Mouse (Mus musculus) cortical plate, adult 2 months (tissue): ENCODE results near the gene Cplx3. TPM values are rescaled to one million over a fixed set of nuclear protein-coding genes. Genes with fewer than 3 reads are reported as not detected.
A peak's percentile ranks its signal among the peaks of the same experiment; 100 is the strongest.

Experiments used
- H3K27ac ChIP-seq: fragments of 200-500 bp; 2 replicates; pipeline ENCODE4 v1.5.1; 2012; ENCODE audit warnings: low read length, control low read depth, inconsistent platforms; ENCODE audit not compliant: insufficient read depth
- H3K4me1 ChIP-seq: fragments of 200-500 bp; 2 replicates; pipeline ENCODE4 v1.6.1; 2011; ENCODE audit warnings: low read length; ENCODE audit not compliant: control insufficient read depth, insufficient read depth
- H3K4me3 ChIP-seq: fragments of 200-500 bp; 2 replicates; pipeline ENCODE4 v1.5.1; 2011; ENCODE audit warnings: mild to moderate bottlenecking, low read length, control low read depth; ENCODE audit not compliant: insufficient read depth
- CTCF ChIP-seq: fragments of 200-500 bp; IDR thresholded peaks from 2 replicates; pipeline ENCODE4 v1.5.1; 2011; ENCODE audit warnings: mild to moderate bottlenecking, control low read depth, low read length; ENCODE audit not compliant: insufficient read depth; ENCODE audit errors: extremely low read depth
- POLR2A ChIP-seq: fragments of 200-500 bp; IDR thresholded peaks from 2 replicates; pipeline ENCODE4 v1.6.1; 2011; ENCODE audit warnings: mild to moderate bottlenecking, low read length, control low read depth; ENCODE audit not compliant: insufficient read depth; ENCODE audit errors: extremely low read depth
- polyA plus RNA-seq: library from polyadenylated mRNA; depleted of rRNA; stranded (reverse); fragments of >200 nt; gene quantifications from 2 replicates; pipeline ENCODE4 v1.2.3, GENCODE M21; 2012

Cplx3 gene
- polyA plus RNA-seq, 1 experiment = 48.1 TPM

DNA sequence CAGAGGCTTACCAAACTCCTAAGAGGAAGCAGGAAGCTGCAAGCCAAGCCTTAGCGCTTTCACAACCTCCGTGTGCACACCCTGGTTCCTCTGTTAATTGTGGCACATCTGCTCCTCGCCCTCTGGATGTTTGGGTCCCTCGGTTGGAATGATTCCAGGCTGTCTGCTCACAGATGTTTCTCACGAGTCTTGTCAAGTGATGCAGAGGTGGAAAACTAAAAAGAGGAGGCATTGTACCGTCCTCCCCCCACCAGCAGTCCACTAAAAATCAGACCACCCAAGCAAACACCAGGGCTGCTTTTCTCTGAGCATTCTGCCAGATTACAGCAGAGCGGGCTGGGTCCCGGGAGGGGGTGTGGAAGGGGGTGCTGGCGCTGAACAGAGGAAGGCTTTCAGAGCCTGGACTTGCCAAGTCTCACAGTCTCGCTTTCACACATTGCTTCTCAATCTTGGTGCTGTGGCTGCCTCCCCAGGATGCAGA lies 40.3 kb downstream of the Cplx3 start:
- peaks cover 15% of the 10 kb centered on the region for H3K4me1 ChIP-seq
- no peak for TF ChIP-seq CTCF
- no peak for TF ChIP-seq POLR2A
- H3K27ac ChIP-seq = peak overlapping the region; percentile 48; the same call in 1 of the 2 replicates
- H3K4me3 ChIP-seq = no peak overlapping the region

DNA sequence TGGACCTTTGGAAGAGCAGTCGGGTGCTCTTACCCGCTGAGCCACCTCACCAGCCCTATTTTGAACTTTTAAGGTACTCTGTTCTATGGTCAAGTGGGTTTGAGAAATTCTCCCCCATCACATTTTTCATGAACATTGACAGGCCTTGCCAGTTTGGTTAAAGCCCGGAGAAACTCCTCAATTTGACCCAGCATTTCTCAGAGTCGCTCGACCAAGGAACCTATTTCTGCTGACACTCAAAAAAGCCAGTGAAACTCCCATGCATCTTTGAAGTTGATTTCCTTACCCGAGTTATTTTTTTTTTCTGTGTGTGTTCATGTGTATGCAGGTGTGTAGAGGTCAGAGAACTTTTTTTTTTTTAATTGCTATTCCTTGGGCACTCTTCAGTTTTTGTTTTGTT lies 41.5 kb downstream of the Cplx3 start:
- Histone ChIP-seq H3K27ac (no peak overlapping the region), H3K4me3 (no peak overlapping the region)
- TF ChIP-seq POLR2A (no peak), CTCF (no peak)

GRCm38 (mm10) chr9:57562896-57563372 lies 43.1 kb downstream of the Cplx3 start:
- H3K4me3 ChIP-seq = no peak overlapping the region
- H3K4me1 ChIP-seq = peaks cover 15% of the 10 kb centered on the region
- no peak overlapping the region for H3K27ac ChIP-seq
- TF ChIP-seq CTCF = no peak
- no peak for TF ChIP-seq POLR2A

More for the DNA sequence above, 41.5 kb downstream of the Cplx3 start:
- peaks cover 15% of the 10 kb centered on the region for H3K4me1 ChIP-seq

GRCm38 (mm10) chr9:57561711-57562099 lies 44.4 kb downstream of the Cplx3 start:
- no peak for TF ChIP-seq CTCF
- no peak for TF ChIP-seq POLR2A
- Histone ChIP-seq H3K4me1 (peaks cover 13% of the 10 kb centered on the region; the same call in 1 of the 2 replicates), H3K27ac (no peak overlapping the region), H3K4me3 (peak overlapping the region; percentile 59; the same call in 1 of the 2 replicates)

GRCm38 (mm10) chr9:57560861-57561710 lies 45.0 kb downstream of the Cplx3 start, which contains the start of gene Scamp2:
Scamp2 (plus strand) TSS chr9:57560943.
- H3K4me3 ChIP-seq = peak within 1 kb of the TSS; percentile 59
- H3K27ac ChIP-seq = peak within 1 kb of the TSS; percentile 69
- H3K4me1 ChIP-seq = peaks cover 9% of the 10 kb centered on the region; the same call in 1 of the 2 replicates
- no peak for TF ChIP-seq CTCF
- TF ChIP-seq POLR2A = peak; percentile 86

DNA sequence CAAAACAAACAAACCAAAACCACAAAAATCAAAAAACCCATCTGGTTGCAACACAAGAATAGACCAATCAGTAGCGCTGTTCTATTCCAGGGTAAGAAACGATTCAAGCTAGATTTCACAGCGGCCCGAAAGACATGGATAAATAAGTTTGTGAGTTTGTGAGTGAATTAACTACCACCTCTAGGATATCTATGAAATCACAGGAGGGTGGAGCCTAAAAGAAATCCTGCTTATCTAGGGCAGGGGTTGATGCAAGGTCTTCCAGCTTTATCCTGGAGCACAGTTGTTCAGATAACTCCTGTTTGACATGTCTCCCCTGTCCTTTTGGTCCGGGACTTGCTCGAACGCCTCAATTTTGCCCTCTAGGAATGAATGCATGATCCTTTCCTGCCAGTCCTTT lies 45.8 kb downstream of the Cplx3 start:
- peak overlapping the region; percentile 63 for H3K27ac ChIP-seq
- peaks cover 8% of the 10 kb centered on the region; the same call in 1 of the 2 replicates for H3K4me1 ChIP-seq
- H3K4me3 ChIP-seq = peak overlapping the region; percentile 59
- TF ChIP-seq POLR2A = no peak
- no peak for TF ChIP-seq CTCF

DNA sequence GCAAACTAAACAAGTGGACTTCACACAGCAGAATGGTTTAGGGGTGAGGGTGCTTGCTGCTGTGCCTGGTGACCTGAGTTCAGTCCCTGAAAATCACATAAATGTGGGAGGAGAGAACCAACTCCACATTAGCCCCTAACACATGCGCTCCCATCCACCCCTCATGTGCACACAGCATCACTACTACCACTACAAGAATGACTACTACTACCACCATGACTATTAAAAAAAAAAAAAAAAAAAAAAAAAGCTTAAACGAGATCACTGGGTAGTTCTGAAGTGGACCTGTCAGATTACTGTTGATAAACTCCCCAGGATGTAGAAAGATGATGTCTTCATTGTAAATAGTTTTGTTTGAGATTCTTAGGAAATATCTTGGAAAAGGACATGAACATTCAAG lies 46.5 kb downstream of the Cplx3 start:
- Histone ChIP-seq H3K4me1 (peaks cover 8% of the 10 kb centered on the region; the same call in 1 of the 2 replicates), H3K27ac (no peak overlapping the region), H3K4me3 (no peak overlapping the region)
- no peak for TF ChIP-seq POLR2A
- TF ChIP-seq CTCF = no peak

DNA sequence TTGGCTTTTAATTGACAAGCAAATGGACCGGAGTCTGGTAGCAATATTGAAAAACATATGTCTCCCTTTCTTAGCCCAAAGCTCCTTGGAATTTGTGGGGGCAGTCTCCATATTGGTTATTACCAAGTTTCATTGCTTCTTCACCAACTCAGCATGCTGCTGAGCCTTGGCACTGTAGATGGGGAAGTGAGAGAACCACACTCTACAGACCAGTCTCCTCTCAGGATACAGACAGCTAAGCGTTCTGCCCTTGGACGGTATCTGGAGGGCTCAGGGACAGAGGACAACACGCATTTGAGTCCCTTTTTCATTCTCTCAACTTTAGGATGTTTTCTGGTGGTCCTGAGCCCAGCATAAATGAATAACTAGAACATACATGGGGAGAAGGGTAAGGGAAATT lies 47.5 kb downstream of the Cplx3 start:
- peaks cover 7% of the 10 kb centered on the region; the same call in 1 of the 2 replicates for H3K4me1 ChIP-seq

DNA sequence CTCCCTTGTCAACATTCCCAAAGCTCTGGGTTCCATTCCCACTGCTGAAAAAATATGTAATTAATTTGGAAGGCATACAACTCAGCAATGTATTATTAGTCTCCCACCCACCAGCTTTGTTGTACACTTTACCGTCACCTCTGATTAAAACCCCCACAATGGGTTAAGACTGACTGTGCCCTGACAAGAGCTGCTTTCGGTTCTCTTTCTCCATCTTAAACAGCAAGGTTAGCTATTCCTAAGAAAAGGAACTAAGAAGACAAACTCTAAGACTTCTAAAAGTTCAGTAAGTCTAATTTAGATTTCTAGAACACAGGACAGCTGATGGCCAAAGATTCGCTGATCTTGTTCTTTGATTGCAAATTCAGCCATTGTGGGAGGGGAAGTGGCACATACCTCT lies 48.9 kb downstream of the Cplx3 start:
- Histone ChIP-seq H3K27ac (no peak overlapping the region), H3K4me1 (peaks cover 6% of the 10 kb centered on the region; the same call in 1 of the 2 replicates), H3K4me3 (no peak overlapping the region)
- no peak for TF ChIP-seq CTCF
- no peak for TF ChIP-seq POLR2A

More for the DNA sequence above, 47.5 kb downstream of the Cplx3 start:
- H3K27ac ChIP-seq = 0 out of 2 replicates have a peak overlapping the region, but pooled peaks have one; percentile 3
- H3K4me3 ChIP-seq = no peak overlapping the region
- TF ChIP-seq POLR2A = no peak
